Mouse (Mus musculus): ENCODE results near the gene Ssc5d.

DNA sequence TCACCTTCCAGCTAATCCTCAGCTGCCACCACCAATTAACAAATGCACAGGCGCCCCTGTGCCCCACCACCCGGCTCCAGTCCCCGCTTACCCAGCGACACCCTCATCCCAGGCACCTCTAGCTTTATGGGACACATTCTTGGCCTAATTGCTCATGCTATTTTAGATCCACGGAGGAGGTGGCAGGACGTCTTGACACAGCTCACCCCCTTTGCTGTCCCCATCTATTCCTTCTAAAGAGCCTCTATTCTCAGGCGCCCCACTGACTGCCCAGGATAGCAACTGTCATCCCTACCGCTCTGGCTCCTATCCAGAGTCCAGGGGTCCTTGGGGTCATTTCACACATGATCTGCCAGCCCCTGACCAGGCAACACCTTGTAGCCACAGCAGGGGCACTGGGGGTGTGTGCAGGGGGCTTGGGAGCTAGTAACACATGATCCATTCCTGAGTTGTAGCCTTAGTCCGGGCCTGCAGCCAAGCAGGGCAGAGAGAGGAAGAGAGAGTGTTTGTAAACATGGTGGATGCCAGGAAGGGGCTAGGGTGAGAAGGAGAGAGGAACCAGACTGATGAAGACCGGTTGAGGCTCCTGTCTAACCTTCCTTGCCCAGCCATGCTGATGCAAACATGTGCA is 28.3 kb downstream of the Ssc5d start:
- TF ChIP-seq POLR2A (IDR thresholded peaks at IDR 0.05; ENCODE audit: low read depth, low read length) (no peak), CTCF (IDR thresholded peaks at IDR 0.05; ENCODE audit: borderline replicate concordance, insufficient read depth, low read length) (no peak)
